Mouse (Mus musculus) embryonic facial prominence, embryonic 14.5 days (tissue): ENCODE data around the gene Anxa5. TPM values are rescaled to one million over a fixed set of nuclear protein-coding genes. Genes with fewer than 3 reads are reported as not detected.

Experiments used
- ATAC-seq: fragments of 200-750 bp; cut with Nextera tagmentation; 2 replicates; pipeline ENCODE4 v1.8.0; 2017; ENCODE audit warnings: low read depth, moderate number of reproducible peaks, moderate TSS enrichment
- DNase-seq: peaks from one replicate; pipeline ENCODE4 v3.0.0-alpha.2; 2015; ENCODE audit warnings: low spot score
- H3K27ac ChIP-seq: fragments of 300-500 bp; sonication (generic); replicated peaks from 2 replicates; pipeline ENCODE4 v1.5.1; 2014; ENCODE audit warnings: low read depth, mild to moderate bottlenecking, low read length, moderate library complexity
- H3K27me3 ChIP-seq: fragments of 300-500 bp; sonication (generic); replicated peaks from 2 replicates; pipeline ENCODE4 v1.6.1; 2014; ENCODE audit warnings: low read length; ENCODE audit not compliant: control insufficient read depth, insufficient read depth
- H3K36me3 ChIP-seq: fragments of 300-500 bp; sonication (generic); 2 replicates; pipeline ENCODE4 v1.6.1; 2014; ENCODE audit warnings: low read length, mixed read lengths; ENCODE audit not compliant: control insufficient read depth, insufficient read depth
- H3K4me1 ChIP-seq: fragments of 300-500 bp; sonication (generic); 2 replicates; pipeline ENCODE4 v1.6.1; 2014; ENCODE audit warnings: antibody characterized with exemption, low read length; ENCODE audit not compliant: control insufficient read depth, insufficient read depth
- H3K4me2 ChIP-seq: fragments of 300-500 bp; sonication (generic); 2 replicates; pipeline ENCODE4 v1.6.1; 2014; ENCODE audit warnings: low read depth, mild to moderate bottlenecking, low read length, moderate library complexity, mixed read lengths
- H3K4me3 ChIP-seq: fragments of 300-500 bp; sonication (generic); 2 replicates; pipeline ENCODE4 v1.5.1; 2014; ENCODE audit warnings: low read depth, mild to moderate bottlenecking, low read length
- H3K9ac ChIP-seq: fragments of 300-500 bp; sonication (generic); 2 replicates; pipeline ENCODE4 v1.6.1; 2014; ENCODE audit warnings: low read depth, mild to moderate bottlenecking, low read length, moderate library complexity, mixed read lengths
- H3K9me3 ChIP-seq: fragments of 300-500 bp; sonication (generic); 2 replicates; pipeline ENCODE4 v1.6.1; 2016; ENCODE audit warnings: low read length; ENCODE audit not compliant: control insufficient read depth
- WGBS: fragments of 180-500 bp; shearing (Covaris S2); extraction: QIAGEN DNeasy Blood & Tissue Kit; methylation state at CpG from one replicate; pipeline ENCODE4 v1.1.7; 2014; 5-methylcytosine and 5-hydroxymethylcytosine counted together
- polyA plus RNA-seq: library from polyadenylated mRNA; unstranded; fragments of >200 nt; fragmentation: Nextera tagmentation; extraction: Ambion mirVana; gene quantifications from 2 replicates; pipeline ENCODE4 v1.2.1, GENCODE M21; 2014

Anxa5 gene
- polyA plus RNA-seq, 1 experiment from 2014 or later, result 458 TPM

- Histone ChIP-seq H3K9me3 (no peaks in the 10 kb centered on the region), H3K9ac (no peak overlapping the region), H3K27me3 (no peaks in the 10 kb centered on the region), H3K4me3 (no peak overlapping the region), H3K4me2 (no peak overlapping the region), H3K4me1 (no peaks in the 10 kb centered on the region), H3K27ac (no peak overlapping the region), H3K36me3 (no peaks in the 10 kb centered on the region)
- no peak for DNase-seq
- 68% methylated on average over 7 of the region's 7 CpGs for WGBS
- ATAC-seq, result no peak
Observed at GRCm38 (mm10) chr3:36501546-36501945, 25.9 kb upstream of the Anxa5 start.

- Histone ChIP-seq H3K4me1 (no peaks in the 10 kb centered on the region), H3K9ac (no peak overlapping the region), H3K27me3 (no peaks in the 10 kb centered on the region), H3K27ac (no peak overlapping the region), H3K4me3 (no peak overlapping the region), H3K4me2 (no peak overlapping the region), H3K9me3 (no peaks in the 10 kb centered on the region), H3K36me3 (no peaks in the 10 kb centered on the region)
- no peak for ATAC-seq
- 88% methylated on average over 8 of the region's 8 CpGs for WGBS
- no peak for DNase-seq
Observed at GRCm38 (mm10) chr3:36500976-36501375, 25.3 kb upstream of the Anxa5 start.

GRCm38 (mm10) chr3:36499418-36499817 lies 23.7 kb upstream of the Anxa5 start:
- 0 out of 2 replicates have a peak, but pooled peaks cover 4% of the 10 kb centered on the region for H3K4me1 ChIP-seq
- no peak overlapping the region for H3K4me3 ChIP-seq
- no peak overlapping the region for H3K4me2 ChIP-seq
- H3K27me3 ChIP-seq, result no peaks in the 10 kb centered on the region
- DNase-seq, result no peak
- H3K27ac ChIP-seq, result no peak overlapping the region
- H3K36me3 ChIP-seq, result no peaks in the 10 kb centered on the region
- H3K9ac ChIP-seq, result no peak overlapping the region
- WGBS, result 92% methylated on average over 7 of the region's 7 CpGs
- no peak for ATAC-seq
- no peaks in the 10 kb centered on the region for H3K9me3 ChIP-seq

GRCm38 (mm10) chr3:36498224-36498623 lies 22.5 kb upstream of the Anxa5 start:
- ATAC-seq (no peak), DNase-seq (no peak)
- Histone ChIP-seq H3K4me3 (no peak overlapping the region), H3K27ac (no peak overlapping the region), H3K9ac (no peak overlapping the region), H3K9me3 (no peaks in the 10 kb centered on the region), H3K4me2 (no peak overlapping the region), H3K4me1 (0 out of 2 replicates have a peak, but pooled peaks cover 4% of the 10 kb centered on the region), H3K36me3 (no peaks in the 10 kb centered on the region), H3K27me3 (no peaks in the 10 kb centered on the region)
- WGBS, result 75% methylated on average over 6 of the region's 6 CpGs

GRCm38 (mm10) chr3:36496746-36497145 lies 21.1 kb upstream of the Anxa5 start:
- no peaks in the 10 kb centered on the region for H3K27me3 ChIP-seq
- H3K4me2 ChIP-seq, result 0 out of 2 replicates have a peak overlapping the region, but pooled peaks have one; percentile 18
- H3K9ac ChIP-seq, result peak overlapping the region; percentile 36; the same call in 1 of the 2 replicates
- H3K4me1 ChIP-seq, result peaks cover 13% of the 10 kb centered on the region; the same call in 1 of the 2 replicates
- H3K4me3 ChIP-seq, result no peak overlapping the region
- no peaks in the 10 kb centered on the region for H3K9me3 ChIP-seq
- DNase-seq (peak; percentile 91), ATAC-seq (peak; percentile 54; the same call in 1 of the 2 replicates)
- no peak overlapping the region for H3K27ac ChIP-seq
- no peaks in the 10 kb centered on the region for H3K36me3 ChIP-seq
- 19% methylated on average over 14 of the region's 14 CpGs for WGBS

- ATAC-seq (no peak), DNase-seq (no peak)
- H3K36me3 ChIP-seq, result no peaks in the 10 kb centered on the region
- no peak overlapping the region for H3K27ac ChIP-seq
- no peaks in the 10 kb centered on the region for H3K9me3 ChIP-seq
- H3K9ac ChIP-seq, result peak overlapping the region; percentile 36; the same call in 1 of the 2 replicates
- H3K4me3 ChIP-seq, result no peak overlapping the region
- H3K4me2 ChIP-seq, result no peak overlapping the region
- H3K27me3 ChIP-seq, result no peaks in the 10 kb centered on the region
- 82% methylated on average over 9 of the region's 9 CpGs for WGBS
- H3K4me1 ChIP-seq, result peaks cover 13% of the 10 kb centered on the region; the same call in 1 of the 2 replicates
Observed at GRCm38 (mm10) chr3:36496273-36496672, 20.6 kb upstream of the Anxa5 start.

GRCm38 (mm10) chr3:36495436-36495835 lies 19.7 kb upstream of the Anxa5 start:
- Histone ChIP-seq H3K27ac (no peak overlapping the region), H3K36me3 (no peaks in the 10 kb centered on the region), H3K27me3 (no peaks in the 10 kb centered on the region), H3K4me2 (no peak overlapping the region), H3K4me3 (no peak overlapping the region), H3K9me3 (no peaks in the 10 kb centered on the region), H3K9ac (no peak overlapping the region), H3K4me1 (peaks cover 13% of the 10 kb centered on the region; the same call in 1 of the 2 replicates)
- ATAC-seq (peak; percentile 50), DNase-seq (peak; percentile 89)
- 10% methylated on average over 6 of the region's 6 CpGs for WGBS

GRCm38 (mm10) chr3:36494613-36495012 lies 18.9 kb upstream of the Anxa5 start:
- DNase-seq (no peak), ATAC-seq (no peak)
- no peak overlapping the region for H3K4me3 ChIP-seq
- H3K4me2 ChIP-seq, result no peak overlapping the region
- H3K9ac ChIP-seq, result no peak overlapping the region
- peaks cover 13% of the 10 kb centered on the region; the same call in 1 of the 2 replicates for H3K4me1 ChIP-seq
- no peaks in the 10 kb centered on the region for H3K9me3 ChIP-seq
- H3K36me3 ChIP-seq, result no peaks in the 10 kb centered on the region
- H3K27me3 ChIP-seq, result no peaks in the 10 kb centered on the region
- H3K27ac ChIP-seq, result no peak overlapping the region
- WGBS, result 87% methylated on average over 2 of the region's 2 CpGs

- no peak overlapping the region for H3K9ac ChIP-seq
- WGBS, result 74% methylated on average over 6 of the region's 6 CpGs
- no peak overlapping the region for H3K4me3 ChIP-seq
- no peak for DNase-seq
- ATAC-seq, result peak; percentile 10; the same call in 1 of the 2 replicates
- H3K27ac ChIP-seq, result no peak overlapping the region
- H3K4me1 ChIP-seq, result peaks cover 13% of the 10 kb centered on the region; the same call in 1 of the 2 replicates
- H3K27me3 ChIP-seq, result no peaks in the 10 kb centered on the region
- H3K4me2 ChIP-seq, result no peak overlapping the region
- no peaks in the 10 kb centered on the region for H3K36me3 ChIP-seq
- no peaks in the 10 kb centered on the region for H3K9me3 ChIP-seq
Observed at GRCm38 (mm10) chr3:36493641-36494283, 18.1 kb upstream of the Anxa5 start.
